Mouse (Mus musculus): ENCODE results near the gene Dok5. TPM values are rescaled to one million over a fixed set of nuclear protein-coding genes. Genes with fewer than 3 reads are reported as not detected.

The Dok5 gene
- polyA plus RNA-seq, 1 experiment from 2014 or later: 72.6 TPM

- H3K4me2 ChIP-seq: no peak overlapping the region
Measured at GRCm38 (mm10) chr2:170845511-170845910, 113.9 kb downstream of the Dok5 start.

GRCm38 (mm10) chr2:170850058-170850457 is 118.5 kb downstream of the Dok5 start:
- no peaks in the 10 kb centered on the region for H3K9me3 ChIP-seq
- H3K9ac ChIP-seq: no peak overlapping the region
- no peaks in the 10 kb centered on the region for H3K27me3 ChIP-seq
- ATAC-seq (ENCODE audit: low read depth): no peak
- H3K4me2 ChIP-seq: no peak overlapping the region
- no peak overlapping the region for H3K4me3 ChIP-seq
- H3K4me1 ChIP-seq (replicated peaks): peaks cover 7% of the 10 kb centered on the region
- no peaks in the 10 kb centered on the region for H3K36me3 ChIP-seq
- WGBS: 95% methylated on average over 4 of the region's 4 CpGs
- no peak overlapping the region for H3K27ac ChIP-seq (replicated peaks)

More at GRCm38 (mm10) chr2:170845511-170845910, 113.9 kb downstream of the Dok5 start:
- H3K27ac ChIP-seq (replicated peaks): no peak overlapping the region
- no peaks in the 10 kb centered on the region for H3K9me3 ChIP-seq
- no peaks in the 10 kb centered on the region for H3K27me3 ChIP-seq
- no peak overlapping the region for H3K9ac ChIP-seq
- WGBS: 75% methylated on average over 10 of the region's 10 CpGs
- no peaks in the 10 kb centered on the region for H3K36me3 ChIP-seq
- peaks cover 13% of the 10 kb centered on the region for H3K4me1 ChIP-seq (replicated peaks)
- no peak for ATAC-seq (ENCODE audit: low read depth)
- no peak overlapping the region for H3K4me3 ChIP-seq

GRCm38 (mm10) chr2:170852337-170852736 is 120.7 kb downstream of the Dok5 start:
- ATAC-seq (ENCODE audit: low read depth): no peak
- no peak overlapping the region for H3K9ac ChIP-seq
- H3K27ac ChIP-seq (replicated peaks): no peak overlapping the region
- H3K4me2 ChIP-seq: no peak overlapping the region
- no peaks in the 10 kb centered on the region for H3K36me3 ChIP-seq
- 87% methylated on average over 6 of the region's 6 CpGs for WGBS
- H3K4me3 ChIP-seq: no peak overlapping the region
- no peaks in the 10 kb centered on the region for H3K9me3 ChIP-seq
- H3K4me1 ChIP-seq (replicated peaks): peaks cover 12% of the 10 kb centered on the region
- H3K27me3 ChIP-seq: no peaks in the 10 kb centered on the region

GRCm38 (mm10) chr2:170855210-170855609 is 123.6 kb downstream of the Dok5 start:
- H3K36me3 ChIP-seq: peaks cover 6% of the 10 kb centered on the region; the same call in 1 of the 2 replicates
- no peak overlapping the region for H3K9ac ChIP-seq
- ATAC-seq (ENCODE audit: low read depth): no peak
- no peaks in the 10 kb centered on the region for H3K9me3 ChIP-seq
- H3K4me1 ChIP-seq (replicated peaks): peaks cover 13% of the 10 kb centered on the region
- H3K27me3 ChIP-seq: no peaks in the 10 kb centered on the region
- WGBS: 38% methylated on average over 3 of the region's 3 CpGs
- no peak overlapping the region for H3K4me2 ChIP-seq
- H3K27ac ChIP-seq (replicated peaks): no peak overlapping the region
- no peak overlapping the region for H3K4me3 ChIP-seq

- H3K4me1 ChIP-seq (replicated peaks): peaks cover 15% of the 10 kb centered on the region
- H3K4me3 ChIP-seq: no peak overlapping the region
- peaks cover 6% of the 10 kb centered on the region; the same call in 1 of the 2 replicates for H3K36me3 ChIP-seq
- H3K4me2 ChIP-seq: no peak overlapping the region
- no peaks in the 10 kb centered on the region for H3K27me3 ChIP-seq
- ATAC-seq (ENCODE audit: low read depth): no peak
- 71% methylated on average over 5 of the region's 5 CpGs for WGBS
- H3K27ac ChIP-seq (replicated peaks): no peak overlapping the region
- no peak overlapping the region for H3K9ac ChIP-seq
- no peaks in the 10 kb centered on the region for H3K9me3 ChIP-seq
Measured at GRCm38 (mm10) chr2:170856085-170856484, 124.5 kb downstream of the Dok5 start.

GRCm38 (mm10) chr2:170857507-170857906 is 125.9 kb downstream of the Dok5 start:
- H3K4me1 ChIP-seq (replicated peaks): peaks cover 21% of the 10 kb centered on the region
- H3K27ac ChIP-seq (replicated peaks): no peak overlapping the region
- WGBS: 71% methylated on average over 7 of the region's 7 CpGs
- no peaks in the 10 kb centered on the region for H3K9me3 ChIP-seq
- no peaks in the 10 kb centered on the region for H3K27me3 ChIP-seq
- H3K9ac ChIP-seq: no peak overlapping the region
- no peak for ATAC-seq (ENCODE audit: low read depth)
- no peak overlapping the region for H3K4me3 ChIP-seq
- H3K4me2 ChIP-seq: no peak overlapping the region
- peaks cover 6% of the 10 kb centered on the region; the same call in 1 of the 2 replicates for H3K36me3 ChIP-seq

- H3K9ac ChIP-seq: no peak overlapping the region
- H3K36me3 ChIP-seq: peaks cover 6% of the 10 kb centered on the region; the same call in 1 of the 2 replicates
- no peaks in the 10 kb centered on the region for H3K9me3 ChIP-seq
- 45% methylated on average over 3 of the region's 3 CpGs for WGBS
- no peak overlapping the region for H3K4me2 ChIP-seq
- H3K4me1 ChIP-seq (replicated peaks): peaks cover 21% of the 10 kb centered on the region
- no peaks in the 10 kb centered on the region for H3K27me3 ChIP-seq
- no peak overlapping the region for H3K4me3 ChIP-seq
- H3K27ac ChIP-seq (replicated peaks): no peak overlapping the region
- no peak for ATAC-seq (ENCODE audit: low read depth)
Measured at GRCm38 (mm10) chr2:170858640-170859039, 127.0 kb downstream of the Dok5 start.

- H3K4me1 ChIP-seq (replicated peaks): peaks cover 18% of the 10 kb centered on the region
- H3K9ac ChIP-seq: no peak overlapping the region
- H3K9me3 ChIP-seq: no peaks in the 10 kb centered on the region
- peaks cover 8% of the 10 kb centered on the region; the same call in 1 of the 2 replicates for H3K36me3 ChIP-seq
- H3K27ac ChIP-seq (replicated peaks): no peak overlapping the region
- ATAC-seq (ENCODE audit: low read depth): no peak
- WGBS: 61% methylated on average over 4 of the region's 4 CpGs
- H3K27me3 ChIP-seq: no peaks in the 10 kb centered on the region
- H3K4me3 ChIP-seq: no peak overlapping the region
- H3K4me2 ChIP-seq: no peak overlapping the region
Measured at GRCm38 (mm10) chr2:170860576-170860975, 129.0 kb downstream of the Dok5 start.

- no peaks in the 10 kb centered on the region for H3K27me3 ChIP-seq
- no peaks in the 10 kb centered on the region for H3K9me3 ChIP-seq
- no peak overlapping the region for H3K27ac ChIP-seq (replicated peaks)
- H3K4me3 ChIP-seq: no peak overlapping the region
- WGBS: 71% methylated on average over 9 of the region's 9 CpGs
- H3K9ac ChIP-seq: no peak overlapping the region
- H3K4me1 ChIP-seq (replicated peaks): peaks cover 12% of the 10 kb centered on the region; the same call in 1 of the 2 replicates
- no peak for ATAC-seq (ENCODE audit: low read depth)
- H3K36me3 ChIP-seq: peaks cover 18% of the 10 kb centered on the region
- no peak overlapping the region for H3K4me2 ChIP-seq
Measured at GRCm38 (mm10) chr2:170862799-170863198, 131.2 kb downstream of the Dok5 start.

GRCm38 (mm10) chr2:170863201-170863600 is 131.6 kb downstream of the Dok5 start:
- peaks cover 12% of the 10 kb centered on the region; the same call in 1 of the 2 replicates for H3K4me1 ChIP-seq (replicated peaks)
- H3K36me3 ChIP-seq: peaks cover 17% of the 10 kb centered on the region
- no peak overlapping the region for H3K4me2 ChIP-seq
- no peak overlapping the region for H3K4me3 ChIP-seq
- H3K9ac ChIP-seq: no peak overlapping the region
- no peaks in the 10 kb centered on the region for H3K9me3 ChIP-seq
- no peak for ATAC-seq (ENCODE audit: low read depth)
- 95% methylated on average over 10 of the region's 10 CpGs for WGBS
- no peaks in the 10 kb centered on the region for H3K27me3 ChIP-seq
- no peak overlapping the region for H3K27ac ChIP-seq (replicated peaks)

- H3K4me3 ChIP-seq: no peak overlapping the region
- H3K9me3 ChIP-seq: no peaks in the 10 kb centered on the region
- H3K4me1 ChIP-seq (replicated peaks): peaks cover 8% of the 10 kb centered on the region; the same call in 1 of the 2 replicates
- ATAC-seq (ENCODE audit: low read depth): no peak
- 87% methylated on average over 5 of the region's 5 CpGs for WGBS
- no peak overlapping the region for H3K9ac ChIP-seq
- no peak overlapping the region for H3K4me2 ChIP-seq
- H3K36me3 ChIP-seq: peaks cover 13% of the 10 kb centered on the region; the same call in 1 of the 2 replicates
- no peak overlapping the region for H3K27ac ChIP-seq (replicated peaks)
- H3K27me3 ChIP-seq: no peaks in the 10 kb centered on the region
Measured at GRCm38 (mm10) chr2:170864043-170864442, 132.4 kb downstream of the Dok5 start.

GRCm38 (mm10) chr2:170864820-170865219 is 133.2 kb downstream of the Dok5 start:
- peaks cover 13% of the 10 kb centered on the region; the same call in 1 of the 2 replicates for H3K36me3 ChIP-seq
- WGBS: 84% methylated on average over 6 of the region's 6 CpGs
- H3K9ac ChIP-seq: no peak overlapping the region
- H3K4me2 ChIP-seq: no peak overlapping the region
- H3K4me3 ChIP-seq: no peak overlapping the region
- no peak overlapping the region for H3K27ac ChIP-seq (replicated peaks)
- ATAC-seq (ENCODE audit: low read depth): no peak
- H3K4me1 ChIP-seq (replicated peaks): peaks cover 8% of the 10 kb centered on the region; the same call in 1 of the 2 replicates
- no peaks in the 10 kb centered on the region for H3K27me3 ChIP-seq
- H3K9me3 ChIP-seq: no peaks in the 10 kb centered on the region

- Histone ChIP-seq H3K4me1 (replicated peaks) (no peaks in the 10 kb centered on the region), H3K9ac (no peak overlapping the region), H3K4me3 (no peak overlapping the region), H3K36me3 (peaks cover 21% of the 10 kb centered on the region), H3K27me3 (no peaks in the 10 kb centered on the region), H3K9me3 (no peaks in the 10 kb centered on the region), H3K4me2 (no peak overlapping the region), H3K27ac (replicated peaks) (no peak overlapping the region)
- WGBS: 88% methylated on average over 15 of the region's 15 CpGs
- no peak for ATAC-seq (ENCODE audit: low read depth)
Measured at GRCm38 (mm10) chr2:170870566-170870965, 139.0 kb downstream of the Dok5 start.
